Mouse (Mus musculus) leukemia stem cell, adult 10-12 weeks (primary cell): Measurements from ENCODE around the gene Gsto2. TPM values are rescaled to one million over a fixed set of nuclear protein-coding genes. Genes with fewer than 3 reads are reported as not detected.

Experiments
- polyA plus RNA-seq: library from polyadenylated mRNA; stranded (reverse); fragments of >175 nt; gene quantifications from 2 replicates; pipeline ENCODE4 v1.2.3, GENCODE M21; 2012; ENCODE audit warnings: low replicate concordance

Gene Gsto2
- polyA plus RNA-seq: not detected in 2 replicates

GRCm38 (mm10) chr19:47865353-47865947 is at the start of gene Gsto2:
TSS of gene Gsto2 (plus strand) at chr19:47865534.

GRCm38 (mm10) chr19:47854796-47855783 is 10.2 kb upstream of the Gsto2 start, which contains the start of gene Gsto1:
TSS of gene Gsto1 (plus strand) at chr19:47854970.

GRCm38 (mm10) chr19:47919126-47919965 is 54.0 kb downstream of the Gsto2 start, which contains the start of the genes Cfap43 and Itprip:
TSS of gene Cfap43 (minus strand) at chr19:47919287.
TSS of gene Itprip (minus strand) at chr19:47919299.

Other genes with a start within 250 kb of the Gsto2 start
- 1.3 and 2.4 TPM in 2 replicates for gene Col17a1, start 173.4 kb upstream of the Gsto2 start, polyA plus RNA-seq
- gene Sfr1, start 133.9 kb upstream of the Gsto2 start, polyA plus RNA-seq: 3.3 and 7.7 TPM in 2 replicates
- gene Gsto1, start 10.6 kb upstream of the Gsto2 start, polyA plus RNA-seq: 51.3 and 157 TPM in 2 replicates
- gene Cfap43, start 53.8 kb downstream of the Gsto2 start, polyA plus RNA-seq: not detected in 2 replicates
- 5.2 and 7.5 TPM in 2 replicates for gene Itprip, start 53.8 kb downstream of the Gsto2 start, polyA plus RNA-seq
- not detected in 2 replicates for gene Cfap58, start 72.1 kb downstream of the Gsto2 start, polyA plus RNA-seq